Mouse (Mus musculus) liver, adult (tissue): ENCODE data around the gene Klf15.

Experiments
- GATA4 ChIP-seq: IDR thresholded peaks from 2 replicates; pipeline ENCODE4 v1.6.1; 2014; ENCODE audit warnings: mild to moderate bottlenecking, low read length; ENCODE audit not compliant: insufficient replicate concordance

The Klf15 gene

DNA sequence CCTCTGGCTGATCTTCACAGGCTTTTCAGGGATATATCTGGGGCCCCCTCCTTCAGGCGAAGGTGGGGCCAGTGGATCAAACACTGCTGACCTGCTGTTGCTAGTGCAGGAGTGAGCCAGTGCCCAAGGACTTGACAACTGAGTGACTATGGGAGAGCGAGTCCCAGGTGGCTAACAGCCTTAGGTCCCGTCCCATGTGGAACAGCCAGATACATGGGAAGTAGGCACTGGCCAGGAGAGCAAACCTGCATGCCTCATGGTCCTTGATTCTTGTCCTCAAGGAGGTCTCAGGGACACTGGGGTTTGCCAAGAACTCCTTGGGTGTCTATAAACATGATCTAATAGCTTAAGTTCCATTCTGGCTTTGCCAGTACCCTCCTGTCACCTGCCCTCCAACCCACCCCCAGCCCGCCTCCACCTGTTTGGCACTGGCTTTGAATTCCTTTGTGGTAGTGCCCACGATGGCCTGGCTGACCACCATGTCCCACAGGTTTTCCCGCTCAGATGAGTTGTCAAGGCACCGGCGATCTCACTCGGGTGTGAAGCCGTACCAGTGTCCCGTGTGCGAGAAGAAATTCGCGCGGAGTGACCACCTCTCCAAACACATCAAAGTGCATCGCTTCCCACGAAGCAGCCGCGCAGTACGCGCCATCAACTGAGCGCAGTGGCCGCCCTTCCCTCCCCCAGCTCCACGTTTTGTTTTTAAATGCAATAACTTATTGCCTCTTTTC is 11.4 kb downstream of the Klf15 start:
- TF ChIP-seq GATA4, result no peak

DNA sequence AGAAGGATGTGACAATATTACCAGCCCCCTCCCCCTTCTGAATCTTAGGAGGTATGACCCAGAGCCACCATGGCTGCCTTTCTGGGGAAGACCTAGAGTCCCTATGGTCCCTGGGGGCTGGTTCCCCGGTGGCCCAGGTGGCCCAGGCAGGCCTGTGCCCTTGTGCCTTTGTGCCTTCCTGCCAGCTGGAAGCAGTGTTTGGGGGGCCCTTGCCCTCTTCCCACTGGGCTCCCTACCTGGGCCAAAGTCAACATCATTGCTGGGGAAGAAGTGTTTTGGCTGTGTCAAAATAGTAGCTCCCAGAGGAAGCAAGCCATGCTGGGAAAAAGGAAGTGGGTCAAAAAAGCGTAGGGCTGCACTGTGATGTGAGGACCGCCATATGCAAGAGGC is 12.0 kb downstream of the Klf15 start:
- no peak for TF ChIP-seq GATA4

DNA sequence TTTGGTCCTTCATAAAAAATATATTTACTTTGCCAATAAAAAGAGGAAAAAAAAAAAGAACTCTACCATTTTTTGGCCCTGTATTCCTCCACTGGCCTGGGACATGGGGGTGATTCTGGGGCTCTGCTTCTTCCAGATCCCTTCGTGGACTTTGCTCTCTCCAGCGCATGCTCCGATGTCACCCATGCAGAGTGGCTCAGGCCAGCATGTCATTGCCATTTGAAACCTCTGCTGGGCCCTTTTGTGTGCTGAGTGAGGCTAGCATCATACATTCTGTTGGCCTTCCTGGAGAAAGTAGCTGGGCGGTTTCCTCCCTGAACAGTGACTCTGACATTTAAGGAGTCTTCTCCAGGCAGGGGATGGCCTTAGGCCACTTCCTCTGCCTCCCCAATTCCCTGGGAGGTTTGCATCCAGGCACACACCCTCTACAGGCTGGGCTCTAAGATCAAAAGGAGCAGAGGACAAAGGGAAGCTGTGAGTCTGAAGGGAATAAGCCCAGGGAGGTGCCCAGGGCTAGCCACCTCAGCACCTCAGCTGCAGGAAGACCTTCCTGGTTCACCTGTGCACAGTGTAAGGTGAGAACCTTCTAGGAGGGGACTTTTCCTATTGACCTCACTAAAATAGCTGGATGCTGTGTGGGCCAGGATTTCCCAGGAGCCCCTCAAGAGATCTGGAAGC is 12.9 kb downstream of the Klf15 start:
- no peak for TF ChIP-seq GATA4

DNA sequence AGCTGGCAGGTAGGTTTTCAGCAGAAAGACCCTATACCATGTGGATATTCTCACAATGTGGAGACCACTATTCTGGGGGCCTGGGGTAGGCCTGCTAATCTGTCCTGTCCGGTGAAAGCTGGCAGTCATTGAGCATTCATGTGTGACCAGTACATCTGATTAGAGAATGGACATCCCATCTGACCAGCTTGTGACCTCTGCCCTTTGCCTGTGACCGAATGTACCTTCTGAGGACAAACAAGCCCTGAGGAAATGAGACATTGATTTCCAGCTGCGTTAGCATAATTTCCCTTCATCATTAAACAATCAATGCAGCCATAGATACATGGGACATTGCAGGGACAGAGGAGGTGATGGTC is 13.5 kb downstream of the Klf15 start:
- TF ChIP-seq GATA4, result peak; percentile 80

DNA sequence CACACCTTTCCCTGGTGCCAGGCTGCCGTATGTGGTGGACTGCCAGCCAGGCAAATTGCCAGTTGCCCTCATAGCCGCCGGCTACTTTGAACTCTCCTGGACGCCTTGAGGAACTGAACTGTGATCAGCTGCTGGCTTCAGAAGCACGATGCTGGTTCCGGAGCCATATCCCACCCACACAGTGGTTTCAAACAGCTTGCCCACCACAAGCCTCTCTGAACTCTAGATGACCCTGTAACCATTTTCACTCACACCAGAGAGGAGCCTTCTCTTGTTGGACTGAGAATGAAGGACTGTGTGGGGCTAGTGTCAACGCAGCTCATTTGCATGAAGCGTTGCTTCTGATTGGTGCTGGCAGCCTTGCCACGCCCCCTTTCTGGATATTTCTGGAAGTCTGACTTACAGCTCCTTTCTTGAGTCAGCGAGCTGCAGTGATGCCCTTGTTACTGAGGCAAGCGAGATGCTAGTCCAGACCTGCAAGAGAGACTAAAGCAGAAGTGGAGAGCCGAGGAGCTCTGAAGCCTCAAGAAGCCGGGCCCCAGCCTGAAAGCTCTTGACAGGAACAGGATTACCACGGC is 14.7 kb downstream of the Klf15 start:
- TF ChIP-seq GATA4, result no peak

DNA sequence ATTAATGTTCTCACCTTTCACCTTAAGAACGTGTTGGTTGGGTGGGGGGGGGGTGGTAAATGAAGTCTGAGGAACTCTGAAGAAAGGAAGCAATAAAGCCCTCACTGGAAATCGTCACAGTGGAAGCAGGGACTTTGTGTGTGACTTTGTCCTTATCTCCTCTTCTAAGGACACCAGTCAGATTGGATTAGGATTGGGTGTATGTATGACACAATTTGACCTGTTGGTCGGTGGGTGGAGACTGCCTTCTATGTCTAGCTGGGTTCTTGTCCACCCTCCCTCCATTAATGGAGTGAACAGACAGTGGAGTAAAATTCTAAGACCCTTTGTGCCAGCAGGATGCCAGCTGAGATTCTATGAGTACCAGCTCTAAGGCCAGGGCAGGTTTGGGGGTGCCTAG is 21.9 kb downstream of the Klf15 start:
- no peak for TF ChIP-seq GATA4

DNA sequence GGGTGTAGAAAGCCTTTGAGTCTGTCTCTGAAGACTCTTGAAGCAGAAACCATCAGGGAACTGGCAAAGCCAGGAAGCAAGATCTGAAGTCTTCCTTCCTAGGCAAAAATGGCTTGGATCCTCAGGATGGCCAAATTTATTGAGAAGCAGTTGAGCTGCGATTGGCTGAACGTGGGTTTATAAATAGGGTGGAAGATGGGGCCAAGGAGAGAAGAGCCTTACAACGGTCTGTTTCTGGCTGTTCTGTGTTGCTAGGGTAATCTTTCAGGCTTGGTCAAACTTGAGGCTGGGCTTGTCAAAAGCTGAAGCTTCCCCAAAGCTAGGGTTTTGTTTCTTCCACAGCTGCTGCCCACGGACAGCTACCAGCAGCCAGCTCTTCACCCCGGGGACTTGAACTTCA is 22.5 kb downstream of the Klf15 start:
- TF ChIP-seq GATA4, result no peak

DNA sequence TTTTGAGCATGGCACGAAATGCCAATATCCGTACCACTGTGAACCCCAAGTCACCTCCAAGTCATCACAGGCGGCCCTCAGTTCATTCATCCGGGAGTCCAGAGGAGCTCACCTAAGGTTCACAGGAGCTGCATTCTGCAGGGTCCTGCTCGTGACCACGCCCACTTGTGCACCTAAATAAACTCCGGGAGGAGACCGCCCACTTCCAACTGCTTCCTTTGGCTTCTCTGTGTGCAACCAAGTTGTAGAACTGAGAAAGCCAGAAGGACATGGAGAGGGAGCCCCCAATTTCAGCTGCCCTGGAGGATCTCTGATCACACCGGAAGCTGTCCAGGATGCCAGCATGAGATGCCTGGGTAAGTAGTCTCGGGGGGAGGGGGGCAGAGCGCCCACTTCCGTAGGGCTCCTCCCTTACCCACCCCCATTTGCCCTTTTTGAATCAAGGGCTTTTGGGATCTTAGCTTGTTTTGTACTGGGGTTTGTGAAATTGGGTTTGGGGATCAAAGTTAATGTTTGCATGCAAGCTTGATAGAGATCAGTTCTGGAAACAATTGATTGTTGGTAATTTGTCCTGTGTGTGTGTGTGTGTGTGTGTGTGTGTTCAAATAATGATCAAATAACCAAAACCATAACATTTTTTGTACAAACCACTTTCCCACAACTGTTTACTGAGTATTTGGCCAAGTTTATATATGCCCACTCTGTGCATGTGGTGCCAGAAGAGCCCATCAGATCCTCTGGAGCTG is 24.0 kb downstream of the Klf15 start, which contains the start of gene Aldh1l1:
Gene Aldh1l1 (plus strand): TSS at position 252 of the 746 bp plus-strand sequence.
- TF ChIP-seq GATA4, result peak; percentile 95

DNA sequence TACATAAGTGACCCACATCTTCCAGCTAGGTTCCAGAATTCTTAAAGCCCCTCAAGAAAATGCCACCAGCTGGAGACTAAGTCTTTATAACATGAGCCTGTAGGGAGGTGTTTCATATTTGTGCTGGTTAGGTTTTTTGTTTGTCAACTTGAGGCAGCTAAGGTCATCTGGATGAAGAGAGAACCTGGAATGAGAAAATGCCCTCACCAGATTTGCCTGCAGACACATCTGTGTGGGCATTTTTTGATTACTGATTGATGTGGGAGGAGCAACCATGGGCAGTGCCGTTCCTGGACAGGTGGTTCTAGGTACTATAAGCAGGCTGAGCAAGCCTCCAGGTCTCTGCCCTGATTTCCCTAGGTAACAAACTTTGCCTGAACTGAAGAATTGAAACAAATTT is 25.2 kb downstream of the Klf15 start:
- no peak for TF ChIP-seq GATA4

DNA sequence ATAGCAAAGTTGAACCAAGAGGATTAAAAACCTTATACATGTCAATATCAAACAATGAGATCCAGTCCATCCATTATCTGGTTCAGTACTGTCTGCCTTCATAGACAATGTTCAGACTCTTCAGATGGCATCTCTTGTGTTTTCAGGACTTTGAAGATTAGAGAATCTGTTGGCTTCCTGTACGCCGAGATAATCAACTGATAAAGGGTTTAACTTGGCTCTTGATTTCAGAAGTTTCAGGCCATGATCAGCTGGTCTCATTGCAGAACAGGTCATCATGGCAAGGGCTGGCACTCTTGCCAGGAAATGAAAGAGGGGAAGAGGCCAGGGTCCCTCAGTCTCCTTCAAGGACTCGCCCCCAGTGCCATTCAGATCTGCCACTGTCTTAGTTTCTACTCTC is 27.2 kb downstream of the Klf15 start:
- TF ChIP-seq GATA4, result peak; percentile 80; the same call in 1 of the 2 replicates

DNA sequence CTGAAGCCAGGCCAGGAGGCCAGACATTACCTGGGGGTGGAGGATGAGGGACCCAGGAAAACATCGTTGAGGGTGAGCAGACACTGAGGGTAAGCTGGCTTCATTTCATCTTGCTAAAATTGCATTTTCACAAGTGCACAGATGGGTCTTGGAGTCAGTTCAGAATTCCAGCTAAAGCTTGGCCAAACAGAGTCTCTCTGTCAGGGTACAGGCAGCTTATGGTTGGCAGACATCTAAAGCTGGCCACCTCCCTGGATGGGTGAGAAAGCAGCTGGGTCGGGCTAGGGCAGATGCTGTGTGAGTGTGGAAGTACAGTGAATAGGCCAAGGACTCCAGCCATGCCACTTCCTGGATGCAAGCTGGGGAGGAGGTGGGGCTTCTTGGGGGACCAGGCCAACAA is 28.6 kb downstream of the Klf15 start:
- no peak for TF ChIP-seq GATA4

DNA sequence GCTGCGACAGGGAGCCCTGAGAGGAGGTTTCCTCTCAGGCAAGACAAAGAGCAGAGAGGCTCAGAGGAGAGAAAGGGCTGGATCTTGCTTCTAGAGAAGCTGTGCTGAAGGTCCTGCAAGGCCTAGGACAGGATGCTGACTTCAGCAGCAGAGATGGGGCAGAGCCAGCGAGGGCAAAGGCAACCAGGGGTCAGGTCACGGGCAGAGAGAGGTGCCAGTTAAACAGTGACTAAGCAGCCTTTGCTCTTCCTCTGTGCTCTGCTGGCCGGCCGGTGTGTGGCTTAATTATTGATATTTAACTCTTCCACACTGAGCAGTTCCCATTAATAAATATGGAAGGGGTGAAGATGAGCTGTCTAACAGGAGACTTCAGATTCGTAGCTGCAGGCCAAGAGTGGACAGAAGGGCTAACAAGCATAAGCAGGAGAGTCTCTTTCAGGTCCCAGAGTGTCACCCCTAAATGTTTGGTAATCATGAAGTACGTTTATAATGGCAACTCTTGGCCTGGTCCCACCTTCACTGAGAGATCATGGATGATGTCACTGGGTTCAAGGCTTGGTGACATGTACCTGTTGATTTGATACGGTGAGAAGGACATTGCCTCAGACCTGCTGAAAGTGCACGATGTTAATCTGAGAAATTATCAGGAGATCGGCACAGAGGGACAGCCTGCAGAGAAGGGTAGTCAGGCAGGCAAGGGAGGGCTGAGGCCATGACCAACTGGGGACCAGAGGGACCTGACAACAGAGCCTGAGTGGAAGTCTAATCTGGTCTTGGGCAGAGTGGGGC is 29.8 kb downstream of the Klf15 start:
- peak; percentile 94 for TF ChIP-seq GATA4

DNA sequence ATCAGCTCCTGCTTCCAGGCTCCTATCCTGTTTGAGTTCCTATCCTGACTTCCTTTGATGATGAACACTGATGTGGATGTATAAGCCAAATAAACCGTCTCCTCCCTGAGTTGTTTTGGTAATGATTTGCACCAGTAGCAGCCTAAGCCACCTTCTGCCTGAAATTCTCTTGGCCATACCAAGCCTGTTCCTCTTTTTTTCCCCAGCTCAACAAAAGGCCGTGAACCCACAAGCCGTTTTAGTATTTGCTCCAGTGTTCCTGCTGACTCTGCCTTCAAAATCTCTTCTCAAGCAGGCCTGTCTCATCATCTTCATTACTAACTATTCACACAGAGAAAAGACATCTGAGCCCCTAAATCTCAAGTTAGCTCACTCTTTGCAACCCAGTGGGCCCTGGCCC is 31.8 kb downstream of the Klf15 start:
- TF ChIP-seq GATA4, result no peak

DNA sequence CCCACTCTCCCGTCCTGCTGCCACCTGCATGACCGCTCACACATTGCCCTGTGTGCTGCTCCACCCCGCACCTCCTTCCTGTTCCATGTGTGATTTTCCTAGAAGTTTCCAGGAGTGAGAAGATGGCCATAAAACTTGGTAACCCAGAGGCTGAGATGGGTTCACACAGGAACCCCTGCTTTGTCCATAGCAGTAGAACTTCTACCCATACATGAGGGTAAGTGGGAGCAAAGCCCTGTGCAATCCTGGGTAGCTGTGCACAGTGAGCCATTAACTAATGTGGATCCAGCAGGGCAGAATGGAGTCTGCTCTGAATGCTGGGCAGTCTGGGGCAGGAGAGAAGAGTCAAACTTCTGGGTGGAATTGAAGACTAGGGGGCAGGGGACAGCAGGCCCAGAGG is 32.2 kb downstream of the Klf15 start:
- no peak for TF ChIP-seq GATA4
